Mouse (Mus musculus) 416B (cell line): ENCODE measurements around the gene Plxnc1.

ENCODE experiments used
- DNase-seq: peaks from one replicate; pipeline ENCODE4 v3.0.0; 2011; ENCODE audit warnings: low read depth

Plxnc1 gene

DNA sequence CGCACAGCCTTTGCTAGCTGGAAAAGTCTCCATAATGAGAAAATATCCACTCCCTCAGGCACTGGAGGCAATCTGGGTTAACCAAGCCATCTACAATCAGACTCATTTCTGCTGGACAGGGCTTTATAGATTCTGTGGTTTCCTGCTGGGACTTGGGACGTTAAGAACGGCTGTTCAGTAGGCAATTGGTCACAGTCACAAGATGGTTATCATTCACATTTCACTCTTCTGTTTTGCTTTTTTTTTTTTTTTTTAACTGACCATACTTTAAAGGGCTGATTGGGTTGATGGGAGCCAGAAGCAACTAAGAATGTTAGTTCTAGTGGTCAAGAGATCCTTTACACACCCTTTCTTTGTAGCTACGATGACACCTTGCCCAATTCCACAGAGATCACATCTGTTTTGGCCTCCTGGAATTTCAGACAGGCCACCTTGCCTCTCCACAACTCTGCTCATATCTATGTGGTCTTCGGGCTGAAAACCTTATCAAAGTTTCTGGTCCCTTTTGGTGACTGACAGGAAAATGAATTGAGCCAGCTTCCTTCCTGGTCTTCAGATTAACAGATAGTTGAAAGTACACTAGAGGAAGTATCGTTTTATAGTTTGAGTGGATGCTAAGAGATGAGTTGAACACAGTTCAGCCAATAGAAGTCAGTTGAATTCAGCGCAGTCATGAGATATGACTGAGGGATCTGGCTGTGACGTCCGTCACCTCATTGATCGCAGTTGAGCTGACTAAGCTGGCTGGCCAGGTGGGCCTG is 3.5 kb upstream of the Plxnc1 start:
- DNase-seq: peak; percentile 89

DNA sequence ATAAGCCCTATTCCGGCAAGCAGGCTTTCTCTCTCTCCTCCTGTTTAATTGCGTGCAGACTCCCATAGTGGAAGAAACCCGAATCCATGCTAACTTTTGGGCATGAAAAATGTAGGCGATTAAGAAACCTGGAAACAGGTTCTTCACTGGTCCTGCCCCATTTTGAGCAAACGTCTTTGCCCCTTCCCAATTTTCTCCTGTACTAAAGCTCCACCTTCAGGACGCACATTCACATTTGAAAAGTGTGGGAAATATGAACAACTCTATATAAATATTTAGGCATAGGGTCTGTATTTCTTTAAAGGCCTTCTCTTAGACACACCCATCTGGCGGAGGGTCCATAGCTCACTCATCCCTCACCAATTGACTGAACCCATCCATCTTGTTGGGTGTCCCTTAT is 2.8 kb upstream of the Plxnc1 start:
- peak; percentile 15 for DNase-seq

DNA sequence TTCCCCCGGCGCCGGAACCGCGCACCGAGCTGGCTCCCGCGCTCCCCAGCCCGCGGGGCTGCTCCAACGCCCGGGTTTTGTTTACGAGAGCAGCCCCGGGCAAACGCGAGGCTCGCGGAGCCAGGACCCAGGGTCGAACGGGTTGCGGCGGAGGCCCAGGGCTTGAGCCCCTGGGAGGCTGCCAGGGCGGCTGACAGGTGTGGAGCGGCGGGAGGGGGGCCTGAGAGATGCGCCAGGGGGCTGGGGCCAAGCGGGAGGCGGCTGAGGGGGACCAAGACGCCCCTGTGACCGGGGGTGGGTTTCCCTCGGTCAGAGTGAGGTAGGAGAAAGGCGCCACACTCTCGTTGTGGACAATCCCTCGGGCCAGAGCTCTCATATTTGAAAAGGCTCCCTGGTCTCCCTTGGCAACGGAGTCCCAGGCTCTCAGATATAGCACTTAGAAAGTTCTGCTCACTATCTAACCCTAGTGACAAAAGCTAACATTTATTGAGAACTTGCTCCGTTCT is 624 bp upstream of the Plxnc1 start:
- DNase-seq: no peak

DNA sequence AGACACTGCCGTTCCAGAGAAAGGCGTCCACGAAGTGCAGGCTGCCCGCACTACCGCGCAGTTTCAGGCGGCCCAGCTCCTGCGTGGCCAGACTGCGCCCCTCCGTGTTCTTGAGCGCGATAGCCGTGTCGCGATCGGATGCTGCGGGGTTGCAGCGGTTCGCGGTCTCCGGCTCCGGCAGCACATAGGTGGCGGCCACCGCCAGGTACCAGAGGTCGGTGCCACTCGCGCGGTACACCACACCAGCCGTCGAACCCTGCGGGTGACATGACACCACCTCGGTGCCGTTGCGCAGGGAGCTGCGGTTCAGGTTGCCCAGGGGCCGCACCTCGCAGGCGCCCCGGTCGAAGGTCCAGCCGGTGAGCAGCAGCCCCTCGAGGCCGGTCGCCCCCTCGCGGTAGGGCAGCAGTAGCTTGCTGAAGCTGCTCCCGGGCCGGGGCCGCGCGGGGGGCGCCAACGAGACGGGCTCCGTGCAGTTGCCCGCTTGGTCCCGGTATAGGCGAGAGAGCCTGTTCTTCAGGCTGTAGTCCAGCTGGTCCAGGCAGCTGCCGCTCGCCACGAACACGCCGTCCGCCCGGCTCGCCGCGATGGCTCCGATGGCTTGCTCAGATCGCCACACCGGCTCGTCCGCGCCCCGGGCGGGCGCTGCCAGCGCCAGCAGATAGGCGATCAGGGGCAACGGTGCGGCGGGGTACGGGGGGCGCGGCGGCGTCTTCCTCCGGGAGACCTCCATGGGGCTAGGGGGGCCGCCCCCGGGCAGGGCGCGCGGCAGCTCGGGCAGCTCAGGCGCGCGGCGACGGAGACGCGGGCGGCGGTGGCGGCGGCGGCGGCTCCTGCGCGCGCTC is 567 bp downstream of the Plxnc1 start:
- DNase-seq: no peak

DNA sequence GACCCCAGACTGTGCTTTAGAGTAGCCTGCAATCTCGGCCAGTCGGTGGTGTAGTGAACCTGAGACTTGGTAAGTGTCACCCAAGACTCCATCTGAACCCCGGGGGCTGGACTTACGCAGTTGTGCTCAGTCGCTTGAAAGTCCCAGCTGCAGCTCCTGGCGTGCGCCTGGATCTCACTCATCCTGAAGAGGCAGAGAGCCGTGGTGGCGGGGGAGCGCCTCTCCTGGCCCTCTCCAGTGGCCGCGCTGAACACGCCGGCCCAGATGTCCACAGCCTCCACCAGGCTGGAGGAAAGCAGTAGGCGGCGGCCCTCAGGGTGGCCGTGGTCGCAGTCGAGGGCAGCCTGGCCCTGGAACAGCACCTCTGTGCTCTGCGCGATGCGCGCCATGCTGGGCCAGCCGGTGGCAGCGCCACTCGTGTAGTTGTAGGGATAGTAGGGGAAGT is 1.2 kb downstream of the Plxnc1 start:
- no peak for DNase-seq

DNA sequence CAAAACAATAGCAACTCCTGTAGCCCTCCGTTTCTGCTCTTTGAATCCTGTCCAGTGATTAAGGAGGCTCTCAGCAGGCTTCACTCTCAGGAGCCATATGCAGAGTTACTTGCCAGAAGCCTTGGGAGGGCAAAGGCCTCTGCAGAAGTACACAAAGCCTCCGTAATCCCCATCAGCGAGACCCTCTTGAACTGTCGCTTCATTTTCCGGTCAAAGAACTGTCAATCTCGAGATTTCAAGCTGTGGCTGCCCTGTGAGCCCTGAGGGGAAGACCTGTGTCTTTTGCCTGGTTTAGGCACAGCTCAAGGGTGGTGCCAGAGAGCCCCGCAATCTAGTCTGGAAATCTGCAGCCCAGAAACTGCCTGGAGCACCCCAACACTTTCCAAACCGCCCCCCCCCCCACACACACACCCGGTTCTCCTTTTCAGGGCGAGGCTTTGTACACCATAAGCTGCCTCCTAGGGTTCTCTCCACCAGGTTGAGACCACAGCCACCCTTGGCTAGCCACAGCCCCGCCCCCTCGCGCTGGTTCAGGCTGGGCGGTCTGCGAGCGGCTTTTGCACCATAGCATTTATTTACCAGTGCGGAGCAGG is 2.1 kb downstream of the Plxnc1 start:
- no peak for DNase-seq

DNA sequence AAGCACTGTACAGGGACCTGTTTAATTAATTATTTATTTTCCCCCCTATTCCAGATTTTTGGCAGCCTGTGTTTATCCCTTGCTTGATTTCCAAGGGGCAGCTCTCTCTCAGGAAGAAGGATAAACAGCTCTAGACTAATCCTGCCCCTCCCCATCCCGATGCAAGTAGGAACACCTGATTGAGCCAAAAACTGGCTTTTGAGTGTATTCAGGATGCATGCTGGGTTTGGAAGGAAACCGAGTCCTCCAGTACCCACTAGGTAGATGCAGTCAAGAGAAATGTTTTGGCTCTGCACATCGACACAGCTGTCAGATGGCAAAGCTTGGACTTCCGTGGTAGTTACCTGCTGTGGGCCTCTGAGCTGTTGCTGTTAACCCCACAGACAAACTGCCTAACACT is 3.1 kb downstream of the Plxnc1 start:
- DNase-seq: no peak

DNA sequence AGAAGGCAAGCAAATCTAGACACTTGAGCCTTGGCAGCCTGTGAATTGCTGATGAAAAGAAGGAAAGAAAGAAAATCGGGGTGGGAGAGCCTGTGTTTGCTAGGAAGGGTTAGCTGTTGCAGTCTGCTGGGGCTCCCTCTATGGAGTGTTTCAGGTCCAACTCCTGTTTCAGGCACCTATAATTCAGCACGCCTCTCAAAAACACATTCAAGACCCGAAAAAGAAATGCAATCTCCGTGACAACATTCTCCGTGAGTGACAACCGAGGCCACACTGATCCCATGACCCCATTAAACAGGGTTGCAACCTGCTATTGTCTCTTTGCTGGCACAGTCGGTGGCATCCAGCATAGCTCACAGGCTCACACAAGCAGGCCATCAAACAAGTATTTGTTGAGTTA is 3.8 kb downstream of the Plxnc1 start:
- DNase-seq: no peak

DNA sequence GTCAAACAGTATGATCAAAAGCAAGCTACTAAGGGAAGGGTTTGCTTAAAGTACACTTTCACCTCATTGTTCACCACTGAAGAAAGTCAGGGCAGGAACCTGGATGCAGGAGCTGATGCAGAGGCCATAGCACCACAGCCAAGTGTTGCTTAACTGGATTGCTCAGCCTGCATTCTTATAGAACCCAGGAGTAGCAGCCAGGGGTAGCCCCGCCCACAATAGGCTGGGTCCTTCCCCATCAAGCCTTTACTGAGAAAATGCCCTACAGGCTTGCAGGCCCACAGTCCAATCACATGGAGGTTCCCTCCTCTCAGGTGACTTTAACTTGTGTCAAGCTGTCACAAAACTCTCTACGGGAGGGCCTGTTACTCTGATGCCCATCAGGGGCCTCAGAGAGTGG is 4.6 kb downstream of the Plxnc1 start:
- no peak for DNase-seq

DNA sequence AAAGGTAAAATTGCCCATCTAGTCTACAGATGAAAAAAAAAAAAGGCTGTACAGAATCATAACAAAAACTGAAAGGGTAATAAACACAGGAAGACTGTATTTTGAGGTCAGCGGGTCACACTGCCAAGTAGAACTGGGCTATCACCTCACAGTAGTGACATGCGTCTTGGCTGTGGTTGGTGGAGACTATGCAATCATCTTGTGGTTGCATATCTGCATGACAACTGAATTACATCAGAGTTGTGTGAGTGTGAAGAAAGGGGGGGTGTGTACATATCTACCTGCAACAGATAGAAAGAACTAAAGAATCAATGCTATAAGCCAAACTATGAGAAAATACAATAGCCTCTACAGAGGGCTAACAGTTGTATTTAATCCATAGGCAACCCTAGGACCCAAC is 5.7 kb downstream of the Plxnc1 start:
- peak; percentile 53 for DNase-seq

DNA sequence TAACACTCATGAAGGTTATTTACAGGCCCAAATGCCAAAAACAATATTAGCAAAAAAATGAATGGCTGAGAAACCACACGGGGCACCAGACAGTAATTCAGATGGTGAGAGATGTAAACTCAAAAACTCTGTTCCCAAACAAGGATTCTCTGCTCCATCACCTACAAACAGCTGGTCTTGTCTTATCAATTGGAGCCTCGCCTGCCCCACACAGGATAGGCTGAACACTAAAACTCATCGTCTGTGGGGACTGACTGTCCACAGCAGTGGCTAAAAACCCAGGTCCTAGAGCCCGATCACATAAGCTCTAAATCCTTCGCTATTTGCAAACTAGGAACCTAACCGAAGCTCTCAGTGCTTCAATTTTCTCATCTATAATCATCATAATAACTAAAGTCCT is 6.3 kb downstream of the Plxnc1 start:
- no peak for DNase-seq

DNA sequence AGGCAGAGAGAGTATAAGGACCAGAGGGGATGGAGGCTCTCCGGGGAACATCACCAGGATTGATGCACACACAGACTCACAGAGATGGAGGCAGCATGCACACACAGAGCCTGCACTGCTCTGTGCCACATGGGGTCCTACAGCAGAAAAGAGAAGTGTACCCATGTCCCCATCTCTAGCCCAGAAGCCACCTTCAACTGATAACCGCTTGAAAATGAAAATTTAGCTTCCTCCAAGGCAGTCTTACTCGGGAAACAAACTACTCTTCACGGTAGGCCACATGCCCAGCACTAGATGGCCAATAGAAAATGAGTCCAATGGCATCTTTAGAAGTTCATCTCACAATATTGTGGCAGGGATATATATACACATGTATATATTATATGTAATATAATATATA is 9.4 kb downstream of the Plxnc1 start:
- DNase-seq: no peak

DNA sequence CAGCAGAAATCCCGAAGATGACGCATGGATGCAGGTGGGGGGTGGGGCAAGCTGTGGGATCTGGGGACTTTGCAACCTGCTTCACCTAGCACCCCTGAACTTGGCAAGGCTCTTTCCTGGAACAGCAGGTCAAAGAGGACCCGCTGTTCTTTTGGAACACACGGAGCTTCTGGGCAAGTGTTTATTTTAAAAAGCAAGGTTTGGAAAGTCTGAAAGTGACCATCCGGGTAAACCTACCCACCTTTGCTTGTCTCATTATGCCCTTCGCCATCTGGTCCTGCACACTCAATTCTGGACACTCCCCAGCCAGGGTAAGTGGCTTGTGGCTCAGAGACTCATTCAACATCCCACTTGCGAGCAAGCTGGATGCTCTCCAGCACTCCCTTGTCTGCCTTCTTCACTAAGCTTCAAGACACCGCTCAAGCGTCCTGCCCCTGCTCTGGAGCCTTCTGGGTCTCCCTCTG is 10.5 kb downstream of the Plxnc1 start:
- no peak for DNase-seq

DNA sequence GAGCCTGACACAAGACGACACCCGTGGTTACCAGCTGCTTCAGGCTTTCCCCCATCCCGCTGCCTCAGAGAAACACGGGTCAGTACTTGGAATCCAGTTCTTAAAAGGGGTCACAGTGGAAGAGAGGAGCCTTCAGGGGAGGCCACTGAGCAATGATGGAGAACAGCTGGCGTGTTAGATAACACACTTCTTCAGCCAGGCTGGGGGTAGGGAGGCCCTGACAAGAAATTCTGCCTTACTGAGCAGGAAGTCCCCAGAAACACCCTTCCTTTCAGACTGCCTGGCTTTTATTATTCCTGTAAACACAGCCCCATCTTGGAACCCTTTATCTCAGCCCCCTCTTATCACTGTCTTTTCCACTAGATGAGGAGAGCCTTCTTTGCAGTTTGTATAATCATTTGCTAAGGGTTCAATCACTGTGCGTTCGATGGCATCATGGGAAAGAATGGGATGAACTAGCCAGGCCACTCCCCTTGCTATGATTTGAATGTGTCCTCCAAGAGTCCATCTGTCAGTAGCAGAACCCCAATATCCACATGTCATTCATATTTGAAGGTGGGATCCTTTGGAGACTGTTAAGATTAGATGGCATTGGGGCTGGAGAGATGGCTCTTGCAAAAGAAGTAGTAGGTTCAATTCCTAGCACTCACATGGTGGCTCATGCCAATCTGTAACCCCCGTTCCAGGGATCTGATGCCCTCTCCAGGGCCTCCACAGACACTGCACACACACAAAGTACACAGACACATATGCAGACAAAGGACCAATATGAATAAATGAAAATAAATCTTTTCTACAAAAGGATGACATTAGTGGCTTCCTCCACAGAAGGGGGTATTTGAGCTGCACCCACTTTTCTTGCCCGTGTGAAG is 12.4 kb downstream of the Plxnc1 start:
- DNase-seq: no peak

DNA sequence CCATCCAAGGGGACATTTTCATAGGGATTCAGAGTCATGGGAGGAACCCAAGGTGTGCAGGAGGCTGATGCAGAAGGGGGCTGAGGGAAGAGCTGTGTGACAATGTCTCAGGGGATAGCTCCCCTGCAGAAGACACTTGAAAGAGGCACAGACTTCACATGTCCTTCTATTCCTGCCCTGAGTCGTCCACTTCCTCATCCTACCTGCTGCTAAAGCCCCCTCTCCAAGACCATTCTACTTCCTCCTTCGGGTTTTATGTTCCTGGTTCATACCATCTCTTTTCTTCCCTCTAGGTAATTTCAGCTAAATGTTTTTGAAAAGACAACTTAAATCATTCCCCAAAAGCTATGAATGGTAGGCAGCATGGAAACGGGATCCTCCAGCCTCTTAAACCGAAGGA is 16.5 kb downstream of the Plxnc1 start:
- no peak for DNase-seq

DNA sequence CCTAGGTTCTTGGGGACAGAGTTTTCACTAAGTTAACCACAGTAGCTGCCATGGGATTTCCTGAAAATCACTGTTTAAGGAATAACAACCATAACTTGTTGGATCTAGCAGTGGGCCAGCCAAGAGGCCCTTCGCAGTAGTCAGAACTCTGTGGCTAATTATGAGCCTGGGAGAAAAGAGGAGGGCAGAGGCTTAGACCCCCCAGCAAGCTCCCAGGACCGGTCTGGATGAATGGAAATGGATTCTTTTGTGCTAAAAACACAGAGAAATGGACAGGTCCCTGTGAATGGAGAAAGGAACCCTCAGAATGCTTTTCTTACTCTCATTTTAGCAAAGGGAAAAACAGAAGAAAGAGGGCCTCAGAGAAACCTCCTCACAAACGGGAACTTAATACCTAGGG is 18.3 kb downstream of the Plxnc1 start:
- no peak for DNase-seq

DNA sequence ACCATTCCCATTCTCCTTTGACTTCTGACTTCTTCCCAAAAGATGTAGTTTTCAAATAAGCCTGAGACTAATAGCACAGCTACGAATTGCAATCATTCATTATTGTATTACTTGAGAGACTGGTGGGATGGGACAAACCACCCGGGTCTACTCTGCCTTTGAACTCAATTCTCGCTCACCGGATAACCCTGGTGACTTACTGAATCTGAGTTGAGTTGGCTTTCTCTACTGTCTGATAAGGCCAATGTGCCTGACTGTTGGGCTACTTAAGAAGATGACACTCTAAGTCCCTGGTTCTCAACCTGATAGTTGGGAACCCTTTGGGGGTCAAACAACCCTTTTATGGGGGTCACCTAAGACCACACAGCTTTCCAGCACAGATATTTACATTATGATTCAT is 19.8 kb downstream of the Plxnc1 start:
- DNase-seq: no peak

DNA sequence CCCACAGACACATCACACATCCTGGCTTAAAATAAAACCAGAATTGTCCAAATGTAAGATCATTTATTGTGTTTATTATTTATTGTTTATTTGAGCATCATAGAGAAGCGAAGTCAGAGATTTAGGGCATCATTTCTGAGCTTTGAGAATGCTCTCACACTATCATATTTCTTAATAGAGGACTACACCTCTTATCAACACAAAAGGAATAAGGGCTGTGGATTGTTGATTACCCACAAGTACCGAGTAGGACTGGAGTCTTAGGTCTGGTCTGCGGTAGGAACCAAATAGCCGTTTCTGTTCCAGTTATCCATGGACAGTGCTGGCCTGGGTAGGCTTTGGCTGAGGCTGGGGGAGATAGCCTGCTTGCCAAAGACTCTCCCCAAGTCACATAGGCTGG is 20.2 kb downstream of the Plxnc1 start:
- no peak for DNase-seq

DNA sequence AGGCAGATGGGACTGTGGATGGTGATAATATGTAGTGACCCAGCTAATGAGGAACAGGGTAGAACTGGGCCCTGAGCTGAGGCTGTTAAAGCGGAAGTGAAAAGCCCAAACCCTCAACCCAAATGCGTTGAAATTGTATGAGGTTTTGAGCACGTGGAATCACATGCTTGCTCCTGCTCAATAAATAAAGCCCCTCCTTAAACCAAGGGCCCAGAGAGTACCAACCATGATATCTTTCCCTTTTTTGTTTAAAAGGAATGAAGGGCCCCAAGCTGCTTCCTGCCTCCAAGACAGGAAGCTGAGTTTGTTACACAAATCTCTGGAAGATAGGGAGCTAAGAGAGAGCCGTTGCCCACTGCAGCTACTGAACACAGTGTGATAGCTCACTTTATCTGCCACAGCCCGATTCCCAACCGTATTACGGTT is 21.3 kb downstream of the Plxnc1 start:
- DNase-seq: no peak

DNA sequence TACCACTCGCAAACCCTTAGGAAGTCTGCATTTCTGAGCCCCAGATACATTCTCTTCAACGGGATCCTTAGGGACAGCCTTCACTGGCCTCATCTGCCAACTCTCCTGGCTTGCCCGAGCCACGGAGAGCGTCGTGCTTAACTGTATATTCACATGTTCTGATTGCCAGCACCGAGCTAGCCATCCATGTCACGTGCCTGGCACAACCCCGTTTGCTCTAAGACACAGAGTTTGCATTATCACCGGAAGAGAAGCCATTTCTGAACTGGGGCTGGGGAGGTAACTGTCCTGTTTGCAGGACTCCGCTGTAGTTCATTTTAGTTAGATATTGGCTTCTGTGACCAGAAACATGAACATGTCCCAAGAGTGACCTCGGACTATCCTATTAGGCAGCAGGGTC is 21.8 kb downstream of the Plxnc1 start:
- DNase-seq: no peak

DNA sequence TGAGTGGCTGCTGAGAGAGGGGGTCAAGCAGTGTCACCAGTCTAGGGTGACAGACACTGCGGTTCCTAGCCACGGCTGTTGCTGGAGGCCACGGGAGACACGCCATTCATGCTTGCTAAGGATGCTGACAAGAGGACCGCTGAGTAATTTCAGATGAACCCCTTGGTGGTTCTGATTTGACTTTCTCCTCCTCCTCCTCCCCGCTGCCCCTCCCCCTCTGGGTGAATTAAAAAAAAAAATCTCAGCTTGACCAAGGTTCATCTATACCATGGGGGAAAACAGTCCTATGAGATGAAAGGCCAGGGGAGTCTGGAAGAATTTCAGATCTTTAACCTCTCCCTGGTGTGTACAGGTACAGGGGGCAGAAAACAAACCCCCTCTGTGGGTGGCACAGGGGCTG is 22.9 kb downstream of the Plxnc1 start:
- DNase-seq: no peak

DNA sequence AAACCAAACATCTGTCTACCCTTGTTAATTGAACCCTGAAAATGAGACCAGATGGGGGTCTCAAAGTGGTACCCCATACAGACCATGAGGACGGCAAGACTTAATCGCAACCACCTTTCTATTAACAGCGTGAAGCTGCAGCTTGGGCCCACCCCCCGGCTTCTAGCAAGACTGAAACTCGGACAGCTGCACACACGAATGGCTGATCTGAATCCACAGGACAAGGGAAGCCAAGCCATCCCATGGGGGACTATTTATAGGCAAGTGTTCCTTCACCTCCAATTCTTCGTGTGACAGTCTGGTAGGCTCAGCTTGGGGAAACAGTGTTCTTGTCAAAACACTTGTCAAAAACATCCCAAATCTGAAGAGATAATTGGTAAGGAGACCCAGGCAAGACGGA is 24.1 kb downstream of the Plxnc1 start:
- DNase-seq: no peak
